Mouse (Mus musculus) olfactory bulb, adult 2 months (tissue): ENCODE measurements around the gene Olfr270. TPM values are rescaled to one million over a fixed set of nuclear protein-coding genes. Genes with fewer than 3 reads are reported as not detected.

Source experiments
- H3K27ac ChIP-seq: fragments of 200-500 bp; 2 replicates; pipeline ENCODE4 v1.5.1; 2012; ENCODE audit warnings: low read depth, low read length; ENCODE audit not compliant: insufficient read depth
- H3K4me1 ChIP-seq: fragments of 200-500 bp; 2 replicates; pipeline ENCODE4 v1.6.1; 2012; ENCODE audit warnings: low read length; ENCODE audit not compliant: control insufficient read depth, insufficient read depth
- H3K4me3 ChIP-seq: fragments of 200-500 bp; 2 replicates; pipeline ENCODE4 v1.5.1; 2012; ENCODE audit warnings: mild to moderate bottlenecking, low read depth, low read length, moderate library complexity; ENCODE audit not compliant: insufficient read depth
- CTCF ChIP-seq: fragments of 200-500 bp; IDR thresholded peaks from 2 replicates; pipeline ENCODE4 v1.5.1; 2012; ENCODE audit warnings: low read depth, mild to moderate bottlenecking, low read length, moderate library complexity; ENCODE audit not compliant: insufficient read depth
- POLR2A ChIP-seq: fragments of 200-500 bp; IDR thresholded peaks from 2 replicates; pipeline ENCODE4 v1.6.1; 2012; ENCODE audit warnings: mild to moderate bottlenecking, low read depth, low read length, moderate library complexity; ENCODE audit not compliant: insufficient read depth
- WGBS: fragments of 180-500 bp; shearing (Covaris S2); methylation state at CpG from one replicate; pipeline ENCODE4 v1.1.7; 2018; 5-methylcytosine and 5-hydroxymethylcytosine counted together
- polyA plus RNA-seq: library from polyadenylated mRNA; stranded (reverse); fragments of >200 nt; gene quantifications from 2 replicates; pipeline ENCODE4 v1.2.4, GENCODE M21; 2012; ENCODE audit warnings: low replicate concordance; ENCODE audit not compliant: missing spikeins, insufficient read depth, insufficient read length

Olfr270 gene
- polyA plus RNA-seq, 1 experiment, result not detected

GRCm38 (mm10) chr4:52989248-52989647, 24.9 kb downstream of the Olfr270 start, which contains the start of gene Nipsnap3a:
Nipsnap3a (plus strand) TSS chr4:52989272.
- H3K4me3 ChIP-seq, result no peak within 1 kb of the TSS
- H3K4me1 ChIP-seq, result no peaks in the 10 kb centered on the region; the same call in 1 of the 2 replicates
- 37% methylated on average over 12 of the region's 12 CpGs for WGBS
- H3K27ac ChIP-seq, result no peak within 1 kb of the TSS
- TF ChIP-seq POLR2A, result no peak
- TF ChIP-seq CTCF, result no peak

GRCm38 (mm10) chr4:52999449-52999848, 35.1 kb downstream of the Olfr270 start:
- no peak for TF ChIP-seq POLR2A
- TF ChIP-seq CTCF, result no peak
- H3K4me3 ChIP-seq, result no peak overlapping the region
- H3K27ac ChIP-seq, result no peak overlapping the region
- no peaks in the 10 kb centered on the region for H3K4me1 ChIP-seq
- 68% methylated on average over 6 of the region's 6 CpGs for WGBS

- 78% methylated on average over 8 of the region's 8 CpGs for WGBS
- TF ChIP-seq POLR2A (no peak), CTCF (no peak)
- no peak overlapping the region for H3K4me3 ChIP-seq
- no peaks in the 10 kb centered on the region for H3K4me1 ChIP-seq
- H3K27ac ChIP-seq, result no peak overlapping the region
These were observed 35.8 kb downstream of the Olfr270 start for GRCm38 (mm10) chr4:53000154-53000553.

GRCm38 (mm10) chr4:53009183-53009582, 44.8 kb downstream of the Olfr270 start:
- 75% methylated on average over 4 of the region's 4 CpGs for WGBS
- H3K4me1 ChIP-seq, result peaks cover 8% of the 10 kb centered on the region; the same call in 1 of the 2 replicates
- TF ChIP-seq CTCF, result no peak
- TF ChIP-seq POLR2A, result no peak
- no peak overlapping the region for H3K4me3 ChIP-seq
- no peak overlapping the region for H3K27ac ChIP-seq

- no peak overlapping the region for H3K27ac ChIP-seq
- TF ChIP-seq CTCF (no peak), POLR2A (no peak)
- peaks cover 8% of the 10 kb centered on the region; the same call in 1 of the 2 replicates for H3K4me1 ChIP-seq
- WGBS, result 95% methylated on average over 4 of the region's 4 CpGs
- H3K4me3 ChIP-seq, result no peak overlapping the region
These were observed 45.5 kb downstream of the Olfr270 start for GRCm38 (mm10) chr4:53009871-53010270.

GRCm38 (mm10) chr4:53011732-53012361, 47.5 kb downstream of the Olfr270 start, which contains the start of gene Nipsnap3b:
Nipsnap3b (plus strand) TSS chr4:53011880.
- WGBS, result under 1% methylated on average over 63 of the region's 63 CpGs
- Histone ChIP-seq H3K4me1 (peaks cover 8% of the 10 kb centered on the region; the same call in 1 of the 2 replicates), H3K4me3 (peak within 1 kb of the TSS; percentile 97), H3K27ac (0 out of 2 replicates have a peak within 1 kb of the TSS, but pooled peaks have one; percentile 12)
- TF ChIP-seq CTCF, result no peak
- TF ChIP-seq POLR2A, result peak; percentile 79; the same call in 1 of the 2 replicates

GRCm38 (mm10) chr4:53014421-53014820, 50.1 kb downstream of the Olfr270 start:
- TF ChIP-seq POLR2A, result no peak
- no peak for TF ChIP-seq CTCF
- no peak overlapping the region for H3K4me3 ChIP-seq
- 95% methylated on average over 7 of the region's 7 CpGs for WGBS
- no peak overlapping the region for H3K27ac ChIP-seq
- peaks cover 8% of the 10 kb centered on the region; the same call in 1 of the 2 replicates for H3K4me1 ChIP-seq

GRCm38 (mm10) chr4:53015024-53015423, 50.7 kb downstream of the Olfr270 start:
- TF ChIP-seq CTCF (no peak), POLR2A (no peak)
- peaks cover 10% of the 10 kb centered on the region; the same call in 1 of the 2 replicates for H3K4me1 ChIP-seq
- 84% methylated on average over 3 of the region's 3 CpGs for WGBS
- no peak overlapping the region for H3K27ac ChIP-seq
- H3K4me3 ChIP-seq, result no peak overlapping the region

GRCm38 (mm10) chr4:53018392-53018791, 54.0 kb downstream of the Olfr270 start:
- WGBS, result 88% methylated on average over 1 of the region's 1 CpGs
- TF ChIP-seq POLR2A, result no peak
- Histone ChIP-seq H3K4me3 (no peak overlapping the region), H3K4me1 (peaks cover 4% of the 10 kb centered on the region; the same call in 1 of the 2 replicates), H3K27ac (no peak overlapping the region)

Other genes with a start within 250 kb of the Olfr270 start
- gene Olfr275, start 149.9 kb upstream of the Olfr270 start, polyA plus RNA-seq, result not detected in 2 replicates
- not detected in 2 replicates for gene Olfr273, start 105.3 kb upstream of the Olfr270 start, polyA plus RNA-seq
- gene Olfr272, start 45.4 kb upstream of the Olfr270 start, polyA plus RNA-seq, result not detected in 2 replicates
- gene Nipsnap3a, start 24.7 kb downstream of the Olfr270 start, polyA plus RNA-seq, result not detected in 2 replicates
- gene Nipsnap3b, start 47.3 kb downstream of the Olfr270 start, polyA plus RNA-seq, result not detected in 2 replicates
- 44.5 and 149 TPM in 2 replicates for gene Abca1, start 195.3 kb downstream of the Olfr270 start, polyA plus RNA-seq